Mouse (Mus musculus): ENCODE results near the gene Inhbe.

DNA sequence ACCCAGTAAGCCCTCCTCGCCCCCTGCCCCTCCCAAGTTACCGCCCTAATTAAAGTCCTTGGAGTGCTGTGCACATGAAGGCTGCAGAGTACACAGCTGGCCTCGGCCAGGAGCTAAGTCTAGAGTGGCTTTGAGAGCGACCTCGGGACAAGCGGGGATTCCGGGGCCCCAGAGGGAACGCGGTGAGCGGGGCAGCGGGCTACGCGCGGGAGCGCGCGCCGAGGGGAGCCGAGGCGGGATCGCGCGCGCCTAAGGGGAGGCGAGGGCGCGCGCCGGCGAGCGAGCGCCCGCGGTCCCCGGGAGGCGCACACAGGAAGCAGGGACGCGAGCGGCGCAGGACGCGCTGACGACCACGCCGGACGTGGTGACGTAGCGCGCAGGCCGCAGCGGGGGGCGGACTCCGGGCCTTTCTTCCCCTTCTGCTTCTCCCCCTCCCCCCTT is 26.1 kb upstream of the Inhbe start, which contains the start of gene R3hdm2:
- TF ChIP-seq CTCF (IDR thresholded peaks at IDR 0.05; ENCODE audit: low read depth, low read length) (no peak), POLR2A (IDR thresholded peaks at IDR 0.05; ENCODE audit: insufficient read depth, low read length) (no peak), EP300 (IDR thresholded peaks at IDR 0.05; ENCODE audit: insufficient read depth, low read depth, low read length) (no peak)
